Mouse (Mus musculus): ENCODE results near the gene Pjvk.

- no peak for TF ChIP-seq CTCF (IDR thresholded peaks at IDR 0.05; ENCODE audit: insufficient read depth, low read length)
- no peak for TF ChIP-seq POLR2A (IDR thresholded peaks at IDR 0.05; ENCODE audit: borderline replicate concordance, extremely low read depth, low read depth, low read length)
These were observed 39.3 kb downstream of the Pjvk start for GRCm38 (mm10) chr2:76687608-76688007.

Data from lung, adult 2 months (tissue).